Mouse (Mus musculus) myocyte (in vitro differentiated cells): Measurements from ENCODE around the gene Get4. TPM values are rescaled to one million over a fixed set of nuclear protein-coding genes. Genes with fewer than 3 reads are reported as not detected.
A peak's percentile ranks its signal among the peaks of the same experiment; 100 is the strongest.

Source experiments
- H3K27me3 ChIP-seq: one replicate; pipeline ENCODE4 v1.6.1; 2011; ENCODE audit not compliant: control insufficient read depth, insufficient read depth, insufficient read length
- H3K36me3 ChIP-seq: one replicate; pipeline ENCODE4 v1.6.1; 2011; ENCODE audit not compliant: control insufficient read depth, insufficient read depth
- H3K4me2 ChIP-seq: one replicate; pipeline ENCODE4 v1.6.1; 2011; ENCODE audit warnings: low read depth, control low read depth
- H3K4me3 ChIP-seq: one replicate; pipeline ENCODE4 v1.5.1; 2011; ENCODE audit warnings: mild to moderate bottlenecking, control low read depth, moderate library complexity
- H3K79me2 ChIP-seq: one replicate; pipeline ENCODE4 v1.6.1; 2011; ENCODE audit not compliant: control insufficient read depth, insufficient read depth
- H3ac ChIP-seq: one replicate; pipeline ENCODE4 v1.6.1; 2011; ENCODE audit not compliant: control insufficient read depth, insufficient read length
- CEBPB ChIP-seq: IDR thresholded peaks from 2 replicates; pipeline ENCODE4 v1.6.1; 2011; ENCODE audit warnings: mild to moderate bottlenecking, moderate library complexity; ENCODE audit not compliant: poor library complexity, insufficient read depth, severe bottlenecking
- E2F4 ChIP-seq: IDR thresholded peaks from one replicate; pipeline ENCODE4 v1.6.1; 2011; ENCODE audit warnings: mild to moderate bottlenecking, control low read depth, moderate library complexity; ENCODE audit not compliant: insufficient read depth
- MAX ChIP-seq: IDR thresholded peaks from one replicate; pipeline ENCODE4 v1.6.1; 2011; ENCODE audit warnings: low read depth, mild to moderate bottlenecking, control low read depth
- MYOD1 ChIP-seq, 3 experiments: IDR thresholded peaks; one replicate each; pipeline ENCODE4 v1.6.1; 2011; ENCODE audit warnings: control low read depth in 2 of 3, low read depth in 2 of 3, mild to moderate bottlenecking in 2 of 3, moderate library complexity in 1 of 3; ENCODE audit not compliant: insufficient read length in 2 of 3, control insufficient read depth in 1 of 3
- MYOG ChIP-seq, 3 experiments: IDR thresholded peaks; one replicate each; pipeline ENCODE4 v1.6.1; 2011; ENCODE audit warnings: control low read depth in 2 of 3, low read depth in 2 of 3, mild to moderate bottlenecking in 2 of 3; ENCODE audit not compliant: insufficient read length in 2 of 3, control insufficient read depth in 1 of 3, insufficient read depth in 1 of 3
- POLR2A ChIP-seq: IDR thresholded peaks from one replicate; pipeline ENCODE4 v1.6.1; 2011; ENCODE audit warnings: low read depth, mild to moderate bottlenecking, control low read depth, moderate library complexity; ENCODE audit not compliant: insufficient read length
- REST ChIP-seq: IDR thresholded peaks from one replicate; pipeline ENCODE4 v1.6.1; 2011; ENCODE audit warnings: mild to moderate bottlenecking, control low read depth, moderate library complexity; ENCODE audit not compliant: insufficient read depth, insufficient read length
- SRF ChIP-seq: IDR thresholded peaks from one replicate; pipeline ENCODE4 v1.6.1; 2011; ENCODE audit warnings: low read depth; ENCODE audit not compliant: control insufficient read depth, insufficient read length
- TCF12 ChIP-seq: IDR thresholded peaks from one replicate; pipeline ENCODE4 v1.6.1; 2011; ENCODE audit warnings: mild to moderate bottlenecking, control low read depth; ENCODE audit not compliant: poor library complexity, insufficient read depth, severe bottlenecking
- TCF3 ChIP-seq: IDR thresholded peaks from one replicate; pipeline ENCODE4 v1.6.1; 2011; ENCODE audit warnings: low read depth, control low read depth; ENCODE audit not compliant: insufficient read length
- USF1 ChIP-seq: IDR thresholded peaks from one replicate; pipeline ENCODE4 v1.6.1; 2011; ENCODE audit warnings: low read depth, mild to moderate bottlenecking, control low read depth, moderate library complexity
- polyA plus RNA-seq: library from polyadenylated mRNA; unstranded; fragments of >200 nt; fragmentation: generic; extraction: Trizol; gene quantifications from one replicate; pipeline ENCODE4 v1.2.1, GENCODE M21; 2012; ENCODE audit warnings: missing spikeins

Get4 gene
- polyA plus RNA-seq, 1 experiment, result 106 TPM

- no peak overlapping the region for H3ac ChIP-seq
- TF ChIP-seq TCF12 (no peak), POLR2A (no peak), MYOG (IDR thresholded peaks at IDR 0.05; ENCODE audit: control insufficient read depth in 1 of 3, insufficient read depth in 1 of 3, insufficient read length in 2 of 3, low read depth in 2 of 3) (no peak)
- H3K4me3 ChIP-seq, result no peak overlapping the region
These were observed 17.7 kb upstream of the Get4 start for GRCm38 (mm10) chr5:139234423-139234822.

GRCm38 (mm10) chr5:139237436-139237835 is 14.7 kb upstream of the Get4 start:
- no peak overlapping the region for H3K4me2 ChIP-seq
- no peak for TF ChIP-seq REST
- TF ChIP-seq USF1, result no peak
- no peak for TF ChIP-seq POLR2A
- no peak overlapping the region for H3ac ChIP-seq
- H3K4me3 ChIP-seq, result no peak overlapping the region
- H3K27me3 ChIP-seq, result no peaks in the 10 kb centered on the region
- no peaks in the 10 kb centered on the region for H3K79me2 ChIP-seq
- H3K36me3 ChIP-seq, result peaks cover 68% of the 10 kb centered on the region

More at GRCm38 (mm10) chr5:139234423-139234822, 17.7 kb upstream of the Get4 start:
- Histone ChIP-seq H3K36me3 (peaks cover 58% of the 10 kb centered on the region), H3K27me3 (no peaks in the 10 kb centered on the region), H3K4me2 (no peak overlapping the region), H3K79me2 (no peaks in the 10 kb centered on the region)

- no peak overlapping the region for H3K4me3 ChIP-seq
- no peaks in the 10 kb centered on the region for H3K79me2 ChIP-seq
- H3K27me3 ChIP-seq, result no peaks in the 10 kb centered on the region
- H3ac ChIP-seq, result no peak overlapping the region
- H3K36me3 ChIP-seq, result peaks cover 47% of the 10 kb centered on the region
- H3K4me2 ChIP-seq, result no peak overlapping the region
- TF ChIP-seq CEBPB, result no peak
- no peak for TF ChIP-seq TCF12
- TF ChIP-seq REST, result no peak
- no peak for TF ChIP-seq MYOD1 (IDR thresholded peaks at IDR 0.05; ENCODE audit: control insufficient read depth in 1 of 3, insufficient read length in 2 of 3, low read depth in 2 of 3)
These were observed 10.9 kb upstream of the Get4 start for GRCm38 (mm10) chr5:139241022-139241761.

GRCm38 (mm10) chr5:139243384-139243783 is 8.7 kb upstream of the Get4 start:
- Histone ChIP-seq H3K36me3 (peaks cover 40% of the 10 kb centered on the region), H3ac (no peak overlapping the region), H3K4me2 (no peak overlapping the region), H3K4me3 (no peak overlapping the region), H3K27me3 (no peaks in the 10 kb centered on the region), H3K79me2 (no peaks in the 10 kb centered on the region)
- TF ChIP-seq MYOD1 (IDR thresholded peaks at IDR 0.05; ENCODE audit: control insufficient read depth in 1 of 3, insufficient read length in 2 of 3, low read depth in 2 of 3) (peak in 2 of 3 experiments; percentile 24 to 61), SRF (no peak), MYOG (IDR thresholded peaks at IDR 0.05; ENCODE audit: control insufficient read depth in 1 of 3, insufficient read depth in 1 of 3, insufficient read length in 2 of 3, low read depth in 2 of 3) (peak in 1 of 3 experiments; percentile 79)

- H3K36me3 ChIP-seq, result peaks cover 25% of the 10 kb centered on the region
- no peak for TF ChIP-seq TCF3
- TF ChIP-seq POLR2A, result no peak
- TF ChIP-seq MAX, result no peak
- TF ChIP-seq MYOD1 (IDR thresholded peaks at IDR 0.05; ENCODE audit: control insufficient read depth in 1 of 3, insufficient read length in 2 of 3, low read depth in 2 of 3), result no peak
- H3K4me2 ChIP-seq, result no peak overlapping the region
- H3ac ChIP-seq, result no peak overlapping the region
- no peaks in the 10 kb centered on the region for H3K27me3 ChIP-seq
- peaks cover 1% of the 10 kb centered on the region for H3K79me2 ChIP-seq
- H3K4me3 ChIP-seq, result no peak overlapping the region
These were observed 4.4 kb upstream of the Get4 start for GRCm38 (mm10) chr5:139247767-139248166.

- Histone ChIP-seq H3K4me3 (no peak overlapping the region), H3K79me2 (peaks cover 12% of the 10 kb centered on the region), H3ac (no peak overlapping the region), H3K4me2 (no peak overlapping the region), H3K27me3 (no peaks in the 10 kb centered on the region), H3K36me3 (peaks cover 25% of the 10 kb centered on the region)
- no peak for TF ChIP-seq USF1
- no peak for TF ChIP-seq E2F4
- no peak for TF ChIP-seq MYOG (IDR thresholded peaks at IDR 0.05; ENCODE audit: control insufficient read depth in 1 of 3, insufficient read depth in 1 of 3, insufficient read length in 2 of 3, low read depth in 2 of 3)
- TF ChIP-seq POLR2A, result no peak
- no peak for TF ChIP-seq REST
- no peak for TF ChIP-seq MAX
These were observed 3.3 kb upstream of the Get4 start for GRCm38 (mm10) chr5:139248846-139249245.
